Mouse (Mus musculus): ENCODE results near the gene Cops7b.

Gene Cops7b

DNA sequence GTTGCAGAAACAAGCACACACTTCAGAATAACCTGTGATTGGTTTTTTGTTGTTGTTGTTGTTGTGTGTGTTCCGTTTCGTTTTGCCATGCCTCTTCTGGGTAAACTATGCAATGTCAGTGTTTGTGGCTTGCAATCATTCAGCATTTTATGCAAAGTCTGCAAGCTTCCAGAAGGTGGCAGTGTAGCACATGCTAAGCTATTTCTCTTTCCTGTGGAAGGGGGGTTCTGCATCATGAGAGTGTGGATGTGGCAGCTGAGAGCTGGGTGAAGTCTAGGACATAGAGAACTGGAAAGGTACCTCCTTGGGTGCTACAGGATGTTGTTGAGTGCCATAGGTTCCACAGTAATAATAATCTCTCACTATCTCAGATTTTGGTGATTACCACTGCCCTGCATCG lies 15.8 kb downstream of the Cops7b start:
- peak; percentile 72 for DNase-seq (ENCODE audit: low read depth)

DNA sequence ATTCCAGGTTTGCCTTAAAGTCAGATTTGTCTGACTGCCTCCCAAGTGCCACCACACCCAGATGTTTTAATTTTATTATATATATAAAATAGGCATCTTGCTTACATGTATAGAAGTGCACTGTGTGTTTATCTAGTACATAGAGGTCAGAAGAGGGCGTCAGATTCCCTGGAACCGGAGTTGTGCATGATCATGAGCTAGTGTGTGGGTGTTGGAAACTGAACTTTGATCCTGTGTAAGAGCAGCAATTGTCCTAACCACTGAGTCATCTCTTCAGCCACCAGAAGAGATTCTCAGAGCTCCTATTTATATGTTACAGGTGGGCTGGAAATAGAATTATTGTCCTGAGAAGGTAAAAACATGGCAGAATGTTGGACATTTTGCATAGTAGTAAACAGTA lies 17.4 kb downstream of the Cops7b start:
- DNase-seq (ENCODE audit: low read depth), result no peak

DNA sequence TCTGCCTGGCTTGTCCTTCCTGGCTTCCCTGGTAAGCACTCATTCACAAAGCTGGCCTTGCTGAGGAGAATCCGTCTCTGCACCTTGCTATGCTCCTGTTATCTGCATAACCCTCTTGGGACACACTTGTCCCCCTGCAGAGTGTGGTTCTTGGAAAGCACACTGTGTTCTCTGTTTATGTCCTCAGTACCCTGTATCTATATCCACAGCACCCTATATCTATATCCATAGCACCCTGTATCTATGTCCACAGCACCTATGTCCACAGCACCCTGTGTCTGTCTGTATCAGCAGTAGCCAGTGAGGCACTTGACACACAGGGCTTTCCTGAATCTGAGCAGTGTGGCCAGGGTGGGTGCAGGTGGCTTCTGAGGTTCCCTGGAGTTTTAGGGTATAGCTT lies 28.2 kb downstream of the Cops7b start:
- DNase-seq (ENCODE audit: low read depth), result no peak

DNA sequence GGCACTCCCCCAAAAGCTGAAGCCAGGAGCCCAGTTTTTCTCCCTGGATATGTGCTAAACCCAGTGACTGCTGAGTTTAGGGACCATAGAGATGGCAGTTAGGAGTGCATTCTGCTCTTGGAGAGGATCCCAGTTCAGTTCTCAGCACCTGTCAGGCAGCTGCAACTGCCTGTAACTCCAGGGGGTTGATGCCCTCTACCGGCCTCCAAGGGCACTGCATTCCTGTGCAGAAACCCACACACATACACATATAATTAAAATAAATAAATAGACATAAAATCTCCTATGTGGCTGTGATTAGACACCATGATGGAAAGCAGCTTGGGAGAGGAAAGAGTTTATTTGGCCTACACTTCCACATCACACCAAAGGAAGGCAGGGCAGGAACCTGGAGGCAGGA lies 29.4 kb downstream of the Cops7b start:
- no peak for DNase-seq (ENCODE audit: low read depth)

DNA sequence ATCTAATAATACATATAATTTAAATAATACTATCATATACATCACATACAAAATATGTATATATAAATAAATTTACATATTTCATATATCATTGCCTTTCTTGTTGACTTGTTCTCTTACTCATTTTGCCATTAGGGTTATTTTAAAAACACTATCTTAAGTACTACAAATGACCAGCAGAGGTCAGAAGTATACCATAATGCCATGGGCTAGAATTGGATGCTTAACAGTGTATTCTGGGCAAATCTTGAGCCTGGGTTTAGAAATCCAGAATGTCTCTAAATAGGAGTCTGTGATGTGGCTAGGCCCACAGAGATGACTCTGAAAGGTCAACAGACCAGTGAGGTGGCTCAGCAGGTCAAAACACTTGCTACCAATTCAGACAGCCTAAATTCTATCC lies 31.6 kb downstream of the Cops7b start:
- DNase-seq (ENCODE audit: low read depth), result peak; percentile 81

DNA sequence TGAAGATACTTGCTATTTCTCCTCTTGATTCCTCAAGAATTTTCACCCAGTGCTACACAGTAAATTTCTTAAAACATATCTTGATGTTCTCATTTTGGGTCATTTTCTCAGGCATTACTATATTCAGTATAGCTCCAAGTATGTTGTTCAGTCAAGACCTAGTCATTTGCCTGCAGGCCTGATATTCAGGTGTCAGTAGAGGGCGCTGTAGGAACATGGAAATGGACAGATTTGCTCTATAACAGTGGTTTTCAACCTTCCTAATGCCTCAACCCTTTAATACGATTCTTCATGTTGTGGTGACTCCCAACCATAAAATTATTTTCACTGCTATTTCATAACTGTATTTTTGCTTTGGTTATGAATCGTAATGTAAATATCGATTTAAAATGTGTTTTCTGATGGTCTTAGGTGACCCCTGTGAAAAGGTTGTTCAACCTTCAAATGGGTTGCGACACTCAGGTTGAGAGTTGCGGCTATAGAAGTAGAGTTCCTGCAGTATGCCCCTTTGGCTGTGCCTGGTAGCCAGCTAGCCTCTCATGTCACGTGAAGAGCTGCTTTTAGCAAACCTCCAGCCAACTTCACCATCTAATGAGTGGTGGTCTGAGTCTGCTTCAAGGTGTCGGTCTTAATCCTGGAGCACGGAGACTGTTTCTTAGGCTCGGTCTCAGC lies 35.9 kb downstream of the Cops7b start:
- DNase-seq (ENCODE audit: low read depth), result peak; percentile 97

DNA sequence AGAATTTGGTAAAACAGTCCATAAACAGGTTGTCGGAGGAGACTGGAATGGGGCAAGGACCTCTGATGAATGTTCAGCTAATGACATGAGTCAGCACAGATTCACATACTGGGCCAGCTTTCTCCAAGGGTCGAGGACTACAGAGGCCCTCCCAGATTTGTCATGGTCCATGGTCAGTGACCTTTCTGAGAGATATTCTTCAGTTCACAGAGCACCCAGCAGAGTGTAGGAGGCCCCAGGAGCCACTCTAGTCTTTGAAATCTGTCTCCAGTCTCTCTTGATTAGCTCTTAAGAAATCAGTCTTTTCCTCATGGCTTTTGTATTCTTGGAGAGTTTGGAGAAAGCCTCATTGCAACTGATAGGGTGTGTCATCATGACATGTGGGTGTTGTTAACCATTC lies 39.6 kb downstream of the Cops7b start:
- DNase-seq (ENCODE audit: low read depth), result peak; percentile 79

DNA sequence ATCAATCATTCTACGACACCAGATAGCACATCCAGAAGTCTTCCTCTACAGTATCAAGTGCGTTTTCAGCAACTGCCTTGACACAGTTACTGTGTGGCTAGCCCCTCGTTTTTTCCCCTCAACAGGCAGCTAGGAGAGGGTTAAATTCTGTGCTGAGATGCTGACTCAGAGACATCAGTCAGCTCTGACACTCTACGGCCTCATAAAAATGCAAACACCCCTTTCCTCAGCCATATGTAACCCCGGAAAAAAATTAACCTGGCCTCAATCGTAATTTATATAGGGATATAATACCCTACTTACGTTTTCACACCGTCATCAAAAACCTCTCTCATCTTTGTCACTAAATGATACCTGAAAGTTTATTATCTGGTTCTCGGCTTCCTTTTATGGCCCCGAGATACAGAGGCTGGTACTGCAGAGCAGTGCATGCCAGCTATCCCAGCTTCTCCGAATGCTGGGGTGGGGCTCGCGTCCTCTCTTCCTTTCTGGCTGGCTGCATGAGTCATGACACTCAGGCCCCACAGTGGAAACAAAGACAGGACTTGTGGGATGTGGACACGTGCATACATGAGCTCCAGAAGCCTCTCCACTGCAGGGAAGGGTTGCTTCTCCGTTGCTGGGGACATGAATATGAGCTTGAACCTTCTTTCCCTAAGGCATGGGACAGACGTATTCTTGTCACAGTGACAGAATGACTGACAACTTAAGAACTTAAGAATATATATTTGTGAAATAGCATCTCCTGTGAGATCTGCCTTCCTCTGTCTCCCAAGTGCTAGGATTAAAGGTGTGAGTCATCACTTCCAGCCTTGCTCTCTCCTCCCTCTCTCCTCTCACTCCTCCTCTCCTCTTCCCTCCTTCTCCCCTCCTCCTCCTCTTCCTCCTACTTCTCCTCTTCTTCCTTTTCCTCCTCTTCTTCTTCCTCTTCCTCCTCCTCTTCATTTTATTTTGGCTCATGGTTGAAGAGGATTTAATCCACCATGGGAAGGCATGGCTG lies 40.6 kb downstream of the Cops7b start:
- DNase-seq (ENCODE audit: low read depth), result peak; percentile 90

DNA sequence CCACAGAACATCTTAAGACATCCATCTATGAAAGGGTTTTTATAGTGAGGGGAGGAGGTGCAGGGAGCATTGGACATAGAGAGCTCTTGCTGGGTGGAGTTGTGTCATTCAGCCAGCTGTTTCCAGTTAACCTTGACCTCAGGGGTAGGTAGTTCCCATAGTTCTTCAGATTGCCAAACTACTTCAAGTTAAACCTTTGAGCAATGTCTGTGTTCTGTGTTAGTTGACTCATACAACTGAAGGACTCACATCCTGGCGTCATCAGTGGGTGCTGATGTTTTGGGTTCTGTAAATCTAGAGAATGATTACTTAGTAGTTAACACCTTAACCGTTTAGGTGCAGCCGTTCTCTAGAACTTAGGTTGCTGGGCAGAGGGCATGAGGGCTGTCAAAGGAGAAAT lies 45.6 kb downstream of the Cops7b start:
- DNase-seq (ENCODE audit: low read depth), result peak; percentile 95

DNA sequence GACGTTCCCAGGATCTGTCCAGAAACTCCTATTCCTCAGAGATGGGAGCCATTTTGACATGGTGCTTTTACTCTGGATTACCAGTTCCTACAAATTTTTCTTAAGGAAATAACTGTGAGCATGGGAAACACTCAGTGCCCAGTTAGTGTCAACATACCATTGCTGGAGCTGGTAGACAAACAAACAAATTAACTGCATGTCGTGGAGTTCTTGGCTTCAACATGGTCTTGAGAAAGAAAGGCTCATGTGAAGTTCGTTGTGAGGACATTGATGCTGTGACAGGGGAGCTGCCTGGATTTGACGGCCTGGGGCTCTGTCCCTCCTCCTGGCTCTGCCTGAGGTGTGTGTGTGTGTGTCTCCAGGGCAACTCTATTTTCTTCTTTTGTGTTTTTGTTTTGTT lies 47.2 kb downstream of the Cops7b start:
- peak; percentile 56 for DNase-seq (ENCODE audit: low read depth)

DNA sequence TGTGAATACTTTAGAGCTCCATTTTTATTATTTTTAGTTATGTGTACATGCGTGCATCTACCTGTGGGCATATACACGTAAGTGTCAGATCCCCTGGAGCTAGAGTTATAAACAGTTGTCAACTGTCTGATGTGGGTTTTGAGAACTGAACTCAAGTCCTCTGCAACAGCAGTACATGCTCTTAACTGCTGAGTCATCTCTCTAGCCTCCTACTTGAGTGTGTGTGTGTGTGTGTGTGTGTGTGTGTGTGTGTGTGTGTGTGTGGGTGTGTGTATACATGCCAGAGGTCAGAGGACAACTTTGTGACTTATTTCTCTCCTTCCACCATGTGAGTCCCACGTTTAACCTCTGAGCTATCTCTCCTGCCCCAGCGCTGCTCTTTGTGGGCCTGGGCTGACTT lies 47.8 kb downstream of the Cops7b start:
- DNase-seq (ENCODE audit: low read depth), result peak; percentile 51

DNA sequence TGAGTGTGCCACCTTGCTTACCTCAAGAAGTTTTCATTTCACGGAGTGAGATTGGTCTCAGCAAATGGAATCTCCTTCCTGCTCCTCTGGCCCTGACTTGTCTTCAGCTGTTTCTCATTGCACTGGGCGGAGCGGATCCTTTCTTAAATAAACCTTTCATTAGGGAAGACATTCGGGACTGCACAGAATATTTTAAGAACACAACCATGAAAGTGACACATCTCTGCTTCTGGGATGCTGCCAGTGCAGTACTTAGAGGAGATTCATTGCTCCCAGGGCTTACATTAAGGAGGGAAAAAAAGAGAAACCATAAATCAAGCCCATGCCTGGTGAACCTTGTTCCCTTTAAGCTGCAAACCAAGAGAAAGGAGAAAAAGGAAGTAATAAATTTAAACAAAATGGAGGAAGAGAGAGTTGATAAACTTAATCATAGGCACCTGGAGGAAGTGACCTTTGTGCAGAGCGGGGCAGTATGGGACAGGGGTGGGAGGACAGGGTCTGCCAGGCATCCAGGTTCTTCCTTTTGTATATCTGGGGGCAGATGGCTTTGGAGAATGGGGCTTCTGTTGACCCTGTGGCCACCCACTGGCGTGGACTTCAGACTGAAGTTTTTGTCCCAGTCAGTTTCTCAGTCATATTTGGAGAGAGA lies 50.2 kb downstream of the Cops7b start:
- DNase-seq (ENCODE audit: low read depth), result peak; percentile 91

DNA sequence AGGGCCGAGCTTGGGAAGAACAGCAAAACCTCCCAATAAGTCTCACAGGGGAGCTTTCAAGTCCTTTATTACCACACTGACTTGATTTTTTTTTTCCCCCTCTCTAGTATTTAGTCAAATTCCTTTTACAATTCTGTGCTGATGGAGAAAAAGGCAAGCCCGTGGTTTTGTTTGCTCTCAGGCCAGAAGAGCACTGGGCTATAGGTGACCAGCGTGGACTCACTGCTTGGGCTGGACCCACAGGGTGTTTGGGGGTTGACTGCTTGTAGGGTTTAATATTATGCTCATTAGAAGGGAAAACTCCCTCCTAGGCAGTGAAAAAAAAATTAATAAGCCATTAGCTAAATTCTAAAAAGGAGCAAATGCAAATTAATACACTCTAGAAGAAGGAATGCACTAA lies 50.7 kb downstream of the Cops7b start:
- no peak for DNase-seq (ENCODE audit: low read depth)

DNA sequence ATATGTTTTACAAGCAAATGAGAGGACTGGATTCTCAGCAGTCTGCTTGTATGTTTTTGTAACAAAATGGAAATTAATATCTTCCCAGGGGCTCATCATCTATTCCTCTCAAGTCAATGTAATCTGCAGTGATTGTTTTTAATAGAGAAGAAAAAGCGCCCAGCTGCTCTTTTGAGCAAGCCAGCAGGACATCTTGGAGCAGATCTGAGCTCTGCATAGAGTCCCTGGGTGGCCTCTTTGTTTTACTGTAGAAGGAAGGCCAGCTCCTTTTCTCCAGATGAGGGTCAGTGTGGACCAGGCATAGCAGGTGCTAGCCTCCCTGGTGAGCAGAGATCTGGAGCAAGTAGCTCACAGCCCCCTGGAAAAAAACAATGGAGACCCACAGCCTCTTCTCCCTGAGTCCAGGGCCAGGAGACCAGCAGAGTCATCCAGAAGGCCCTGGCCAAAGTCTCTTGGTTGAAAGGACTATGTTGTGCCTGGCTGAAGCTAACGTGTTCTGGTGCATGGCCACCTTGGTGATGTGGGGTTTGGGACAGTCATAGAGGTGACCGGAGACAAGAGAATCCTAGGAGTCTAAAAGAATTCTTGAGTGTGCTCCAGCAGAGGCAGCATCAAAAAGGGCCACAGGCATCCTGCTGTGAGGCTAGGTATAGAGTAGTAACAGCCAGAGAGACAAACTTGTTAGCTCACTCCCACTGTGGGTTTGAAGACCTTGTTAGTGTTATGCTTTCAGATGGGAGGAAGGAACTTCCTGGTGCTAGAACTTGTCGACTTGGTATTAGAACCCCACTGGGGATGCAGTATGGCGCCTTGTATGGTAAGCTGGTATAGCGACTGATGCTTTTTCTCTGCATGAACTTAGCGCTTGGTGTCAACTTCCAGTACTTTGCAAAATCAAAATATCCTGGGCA lies 51.4 kb downstream of the Cops7b start:
- DNase-seq (ENCODE audit: low read depth), result no peak

DNA sequence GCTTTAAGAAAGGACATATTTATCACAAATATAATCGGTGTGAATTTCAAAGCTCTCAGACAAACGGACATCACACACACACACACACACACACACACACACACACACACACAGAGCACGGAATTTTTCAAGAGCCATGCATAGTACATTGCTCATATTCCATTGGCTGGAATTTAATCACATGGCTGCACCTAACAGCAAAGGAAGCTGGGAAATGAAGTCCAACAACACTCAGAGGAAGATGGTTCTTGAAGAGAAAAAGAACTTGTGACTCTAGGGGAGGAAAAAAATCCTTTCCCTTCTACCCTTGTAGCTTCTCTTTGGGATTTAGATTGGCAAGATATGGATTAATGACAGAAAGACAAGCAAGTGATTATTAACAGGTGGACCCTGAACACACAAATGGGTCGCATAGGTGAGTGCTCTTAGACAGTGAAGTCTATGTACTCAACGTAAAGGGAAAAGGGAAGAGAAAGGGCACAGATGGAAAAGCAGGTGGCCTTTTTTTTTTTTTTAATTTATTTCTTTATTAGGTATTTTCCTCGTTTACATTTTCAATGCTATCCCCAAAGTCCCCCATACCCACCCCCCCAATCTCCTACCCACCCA lies 52.2 kb downstream of the Cops7b start:
- DNase-seq (ENCODE audit: low read depth), result no peak

DNA sequence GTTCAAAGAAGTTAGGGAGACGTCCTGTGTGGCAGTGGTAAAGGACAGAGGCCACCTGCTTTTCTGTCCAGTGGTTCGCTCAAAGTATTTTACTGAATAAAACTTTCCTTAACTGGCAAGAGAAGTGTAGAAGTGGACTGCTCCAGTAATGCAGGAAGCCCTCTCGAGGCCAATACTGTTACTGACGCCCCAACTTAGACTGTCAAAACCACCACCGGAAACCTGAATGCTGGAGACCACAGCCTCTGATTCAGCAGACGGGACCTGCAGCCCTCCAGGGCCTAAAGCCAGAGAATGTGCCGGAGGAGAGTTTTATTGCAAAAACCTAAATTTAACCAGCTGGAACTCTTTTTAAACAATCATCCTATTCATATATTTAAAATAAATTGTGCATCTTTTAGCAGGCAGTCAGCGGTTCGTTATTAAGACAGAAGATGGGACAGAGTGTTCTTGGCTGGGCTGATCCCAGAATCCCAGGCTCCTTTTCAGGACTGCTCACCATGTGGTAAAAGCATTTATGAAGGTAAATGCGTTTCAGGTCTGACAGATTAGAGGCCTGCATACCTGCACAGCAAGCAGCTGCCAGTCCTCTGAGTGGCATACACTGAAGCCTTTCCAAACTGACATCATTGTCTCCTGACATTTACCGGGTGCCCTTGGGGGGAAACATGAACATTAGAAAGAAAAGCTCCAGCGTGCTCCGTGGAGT lies 60.6 kb downstream of the Cops7b start:
- DNase-seq (ENCODE audit: low read depth), result peak; percentile 94

DNA sequence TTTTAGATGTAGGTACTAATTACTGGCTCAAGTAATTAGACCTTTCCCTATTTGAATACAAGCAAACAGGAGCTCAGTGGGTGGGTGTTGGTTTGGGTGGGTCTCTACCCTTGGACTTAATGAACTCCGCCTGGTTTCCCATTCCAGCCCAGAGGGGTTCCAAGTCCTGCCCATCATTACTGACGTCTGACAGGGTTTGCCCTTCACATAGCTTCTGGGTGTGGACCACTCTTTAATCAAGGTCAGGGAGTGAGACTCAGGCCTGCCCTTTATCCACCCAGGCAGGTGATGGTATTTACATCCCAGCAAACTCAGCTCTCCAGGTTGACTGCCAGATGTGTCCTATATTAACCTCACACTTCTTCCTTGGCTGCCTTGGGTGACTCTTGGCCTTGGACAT lies 64.8 kb downstream of the Cops7b start:
- no peak for DNase-seq (ENCODE audit: low read depth)

DNA sequence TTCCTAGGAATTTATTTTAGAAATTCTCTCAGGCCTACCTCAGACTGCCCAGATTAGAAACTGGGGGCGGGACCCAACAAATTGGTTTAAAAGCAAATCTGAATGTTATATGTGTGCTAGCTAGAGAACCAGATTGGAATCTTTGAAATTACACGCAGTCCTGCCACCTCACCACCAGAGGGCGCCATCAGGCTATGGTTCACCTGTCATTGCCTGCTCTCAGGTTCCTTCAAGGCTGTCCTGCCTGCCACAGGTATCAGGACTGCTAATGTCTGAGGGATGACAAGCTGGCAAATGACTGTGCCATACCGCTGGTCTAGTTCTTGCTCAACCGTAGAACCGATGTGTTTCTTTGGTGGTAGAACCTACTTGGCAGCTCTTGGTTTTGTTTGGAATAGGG lies 67.6 kb downstream of the Cops7b start:
- peak; percentile 80 for DNase-seq (ENCODE audit: low read depth)

DNA sequence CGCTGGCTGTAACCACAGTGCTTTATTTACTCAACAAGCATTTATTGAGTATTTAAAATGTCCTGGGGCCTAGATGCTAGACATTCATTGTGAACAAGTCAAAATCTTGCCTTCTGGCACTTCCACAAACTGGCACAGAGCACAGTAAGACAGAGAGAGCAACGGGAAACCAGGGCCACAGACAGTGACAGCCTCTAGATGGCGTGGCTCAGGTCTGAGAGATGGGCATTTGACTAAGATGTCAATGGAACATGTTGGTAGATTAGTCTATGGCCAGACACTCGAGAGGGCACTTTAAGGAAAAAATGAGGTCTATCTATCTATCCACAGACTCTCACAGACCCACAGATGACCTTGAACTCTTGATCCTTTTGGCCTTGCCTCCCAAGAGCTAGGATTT lies 70.0 kb downstream of the Cops7b start:
- DNase-seq (ENCODE audit: low read depth), result peak; percentile 45

DNA sequence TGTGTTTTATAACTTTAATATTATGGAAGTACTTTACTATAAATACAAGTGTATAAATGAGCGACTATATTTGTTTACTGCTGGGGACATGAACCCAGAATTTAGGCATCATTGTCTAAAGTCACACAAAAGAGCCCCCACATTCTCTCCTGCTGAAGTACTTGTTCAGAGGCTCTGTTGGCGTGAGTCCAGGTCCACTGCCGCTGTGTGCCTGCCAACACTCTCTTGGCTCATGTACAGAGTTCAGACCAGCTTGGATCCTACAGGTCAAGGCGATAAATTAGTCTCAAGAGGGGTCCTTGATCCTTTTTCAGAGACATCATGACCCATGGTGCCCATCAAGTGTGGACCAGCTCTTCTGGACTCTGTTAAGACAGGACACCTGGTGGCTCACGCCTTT lies 74.4 kb downstream of the Cops7b start:
- DNase-seq (ENCODE audit: low read depth), result peak; percentile 34
